Mouse (Mus musculus) cerebellum, adult 2 months (tissue): ENCODE measurements at regions not wholly inside any gene's neighbourhood (a gene's known extent, or its start where the extent isn't known, plus 50 kb on each side); places are given as distances from the start of the nearest gene placed in this dataset.

Source experiments
- CTCF ChIP-seq: fragments of 200-500 bp; IDR thresholded peaks from 2 replicates; pipeline ENCODE4 v1.5.1; 2011; ENCODE audit warnings: low read depth, mild to moderate bottlenecking, control low read depth, low read length, moderate library complexity, borderline replicate concordance; ENCODE audit not compliant: insufficient read depth
- POLR2A ChIP-seq: fragments of 200-500 bp; IDR thresholded peaks from 2 replicates; pipeline ENCODE4 v1.6.1; 2011; ENCODE audit warnings: low read length, control low read depth, borderline replicate concordance; ENCODE audit not compliant: insufficient read depth

DNA sequence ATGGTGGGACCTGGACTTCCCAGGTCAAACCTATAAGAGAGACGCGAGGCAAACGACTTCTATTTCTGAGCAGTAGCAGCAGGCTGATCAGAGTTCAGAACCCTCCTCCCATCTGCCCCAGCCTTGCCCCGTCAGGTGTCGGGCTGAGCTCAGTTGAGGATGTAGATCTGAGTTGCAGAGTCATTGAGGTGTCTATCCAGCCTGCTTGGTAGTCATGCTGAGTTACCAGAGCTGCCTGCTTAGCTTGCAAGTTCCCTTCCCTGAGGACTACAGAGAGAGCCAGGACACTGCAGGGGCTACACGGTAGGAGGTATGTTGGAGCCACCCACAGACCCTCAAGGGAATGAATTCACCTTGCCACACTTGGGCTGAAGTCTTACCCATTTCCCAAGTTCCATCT lies 653.0 kb downstream of the Zfp706 start:
- TF ChIP-seq CTCF (no peak), POLR2A (no peak)
